Comparison of ENCODE assay signal across 10 mouse cellular contexts in genomic region chr10:120306010-120306409, GRCm38 (mm10).
DNase-seq lines count a peak whose midpoint lies in the region; ATAC-seq and TF ChIP-seq lines count a peak whose summit lies in the region.
"Had no signal": no experiment of that assay in that cellular context is flagged by ENCODE, and none has a peak within 500 bp of the region (broad histone marks: within the 10 kb centered on the region; RNA-seq: fewer than 3 reads in every experiment).

No protein-coding gene starts in this region.

- no peaks in the 10 kb centered on the region for H3K27me3 ChIP-seq in kidney, adult 2 months (replicated peaks; ENCODE audit: control insufficient read depth, insufficient read depth, low read length)
- no peaks in the 10 kb centered on the region for H3K27me3 ChIP-seq in neural tube, embryonic 15.5 days (replicated peaks)

- H3K9ac ChIP-seq in neural tube, embryonic 15.5 days (replicated peaks): no peak overlapping the region
- H3K9ac ChIP-seq: heart, embryonic 13.5 days had no signal

- H3K27ac ChIP-seq in kidney, adult 2 months (ENCODE audit: insufficient read depth, low read depth, low read length): no peak overlapping the region
- H3K27ac ChIP-seq in neural tube, embryonic 15.5 days (replicated peaks): no peak overlapping the region
- H3K27ac ChIP-seq: heart, embryonic 13.5 days; macrophage had no signal

- H3K9me3 ChIP-seq in neural tube, embryonic 15.5 days (replicated peaks): no peaks in the 10 kb centered on the region
- H3K9me3 ChIP-seq: heart, embryonic 13.5 days had no signal

- DNase-seq in gastrocnemius, postnatal 10 days: peak; percentile 55
- no peak for DNase-seq in gastrocnemius, postnatal 36 days
- DNase-seq in right cerebral cortex, adult 2 months (ENCODE audit: low spot score in 2 of 2): peak; percentile 40 to 45
- no peak for DNase-seq in right cerebral cortex, postnatal 25 days
- peak; percentile 3 for DNase-seq in c-Kit-positive CD71-positive TER-119-positive erythroid progenitor cells, embryonic 14.5 days (ENCODE audit: low spot score)
- peak; percentile 65 for DNase-seq in kidney, adult 2 months
- peak; percentile 73 for DNase-seq in lung, postnatal 10 days

- TF ChIP-seq POLR2A in kidney, adult 2 months (IDR thresholded peaks at IDR 0.05; ENCODE audit: low read depth, low read length): no peak

- intact Hi-C loops in gastrocnemius, postnatal 36 days (cut with DNase I): loop anchor here (5.0 to 10.0 kb wide), 2 partner anchors 361 to 399 kb away; no protein-coding TSS in a partner anchor

- no peaks in the 10 kb centered on the region for H3K36me3 ChIP-seq in kidney, adult 2 months (ENCODE audit: control insufficient read depth, insufficient read depth, low read length)
- no peaks in the 10 kb centered on the region for H3K36me3 ChIP-seq in neural tube, embryonic 15.5 days
- H3K36me3 ChIP-seq: heart, embryonic 13.5 days had no signal

- no peak overlapping the region for H3K4me2 ChIP-seq in neural tube, embryonic 15.5 days
- H3K4me2 ChIP-seq: heart, embryonic 13.5 days had no signal

- TF ChIP-seq CTCF in kidney, adult 2 months (conservative IDR thresholded peaks at IDR 0.05; ENCODE audit: insufficient read depth, insufficient read length, low read depth, low read length): peak; percentile 54

- no peak overlapping the region for H3K4me3 ChIP-seq in kidney, adult 2 months (ENCODE audit: insufficient read depth, low read depth, low read length)
- H3K4me3 ChIP-seq in neural tube, embryonic 15.5 days (replicated peaks): no peak overlapping the region
- H3K4me3 ChIP-seq: heart, embryonic 13.5 days had no signal

- no peaks in the 10 kb centered on the region for H3K4me1 ChIP-seq in kidney, adult 2 months (ENCODE audit: control insufficient read depth, insufficient read depth, low read length)
- H3K4me1 ChIP-seq in neural tube, embryonic 15.5 days: no peaks in the 10 kb centered on the region

- ATAC-seq in neural tube, embryonic 15.5 days (ENCODE audit: low FRiP score): no peak

- 26% methylated on average over 5 of the region's 5 CpGs for WGBS in kidney, adult 2 months
- WGBS in neural tube, embryonic 15.5 days: 44% methylated on average over 5 of the region's 5 CpGs

Comparison
In these comparisons a context has a peak if more than half of its experiments do, and no peak if none do; other contexts are left out.
1. DNase-seq: peak in gastrocnemius, postnatal 10 days (single experiment), right cerebral cortex, adult 2 months (2 of 2), c-Kit-positive CD71-positive TER-119-positive erythroid progenitor cells, embryonic 14.5 days (single experiment), kidney, adult 2 months (single experiment) and lung, postnatal 10 days (single experiment); none in gastrocnemius, postnatal 36 days (0 of 2) and right cerebral cortex, postnatal 25 days (single experiment).